Mouse (Mus musculus): ENCODE measurements around the gene Arhgdig.
A peak's percentile ranks its signal among the peaks of the same experiment; 100 is the strongest.
"Not testable (repeated sequence)": the region's sequence is repeated elsewhere in the genome, so short reads cannot be mapped to it uniquely, and the experiment has no call there.

The Arhgdig gene

GRCm38 (mm10) chr17:26204766-26205165 is 2.8 kb downstream of the Arhgdig start:
- DNase-seq (ENCODE audit: low read depth, low spot score) = no peak

- no peak for DNase-seq (ENCODE audit: low read depth, low spot score)
These were observed 4.2 kb downstream of the Arhgdig start for GRCm38 (mm10) chr17:26203321-26203811.

GRCm38 (mm10) chr17:26202737-26203136 is 4.8 kb downstream of the Arhgdig start, which contains the start of gene Rgs11:
Gene Rgs11, plus strand, starts transcription at chr17:26202951.
- DNase-seq (ENCODE audit: low read depth, low spot score) = no peak

GRCm38 (mm10) chr17:26201998-26202397 is 5.6 kb downstream of the Arhgdig start:
- no peak for DNase-seq (ENCODE audit: low read depth, low spot score)

- DNase-seq (ENCODE audit: low read depth, low spot score) = peak; percentile 13
These were observed 6.5 kb downstream of the Arhgdig start for GRCm38 (mm10) chr17:26200831-26201705.

- DNase-seq (ENCODE audit: low read depth, low spot score) = no peak
These were observed 8.7 kb downstream of the Arhgdig start, which contains the start of gene Pdia2 for GRCm38 (mm10) chr17:26198892-26199291. Gene Pdia2, minus strand, starts transcription at chr17:26199087.

GRCm38 (mm10) chr17:26192481-26193190 is 14.9 kb downstream of the Arhgdig start:
- DNase-seq (ENCODE audit: low read depth, low spot score) = no peak

GRCm38 (mm10) chr17:26191486-26191885 is 16.1 kb downstream of the Arhgdig start:
- DNase-seq (ENCODE audit: low read depth, low spot score) = not testable (repeated sequence)

GRCm38 (mm10) chr17:26188091-26188805 is 19.3 kb downstream of the Arhgdig start:
- DNase-seq (ENCODE audit: low read depth, low spot score) = no peak

- no peak for DNase-seq (ENCODE audit: low read depth, low spot score)
These were observed 20.0 kb downstream of the Arhgdig start for GRCm38 (mm10) chr17:26187592-26187991.

GRCm38 (mm10) chr17:26181179-26181578 is 26.4 kb downstream of the Arhgdig start:
- DNase-seq (ENCODE audit: low read depth, low spot score) = no peak

- DNase-seq (ENCODE audit: low read depth, low spot score) = no peak
These were observed 29.0 kb downstream of the Arhgdig start for GRCm38 (mm10) chr17:26178611-26179010.

GRCm38 (mm10) chr17:26175248-26175647 is 32.3 kb downstream of the Arhgdig start:
- DNase-seq (ENCODE audit: low read depth, low spot score) = not testable (repeated sequence)

GRCm38 (mm10) chr17:26168039-26168438 is 39.5 kb downstream of the Arhgdig start:
- no peak for DNase-seq (ENCODE audit: low read depth, low spot score)

- no peak for DNase-seq (ENCODE audit: low read depth, low spot score)
These were observed 44.9 kb downstream of the Arhgdig start for GRCm38 (mm10) chr17:26162736-26163135.

- no peak for DNase-seq (ENCODE audit: low read depth, low spot score)
These were observed 55.5 kb downstream of the Arhgdig start for GRCm38 (mm10) chr17:26151886-26152630.
